Mouse (Mus musculus): ENCODE measurements at regions not wholly inside any gene's neighbourhood (a gene's known extent, or its start where the extent isn't known, plus 50 kb on each side); places are given as distances from the start of the nearest gene placed in this dataset.
A peak's percentile ranks its signal among the peaks of the same experiment; 100 is the strongest.

DNA sequence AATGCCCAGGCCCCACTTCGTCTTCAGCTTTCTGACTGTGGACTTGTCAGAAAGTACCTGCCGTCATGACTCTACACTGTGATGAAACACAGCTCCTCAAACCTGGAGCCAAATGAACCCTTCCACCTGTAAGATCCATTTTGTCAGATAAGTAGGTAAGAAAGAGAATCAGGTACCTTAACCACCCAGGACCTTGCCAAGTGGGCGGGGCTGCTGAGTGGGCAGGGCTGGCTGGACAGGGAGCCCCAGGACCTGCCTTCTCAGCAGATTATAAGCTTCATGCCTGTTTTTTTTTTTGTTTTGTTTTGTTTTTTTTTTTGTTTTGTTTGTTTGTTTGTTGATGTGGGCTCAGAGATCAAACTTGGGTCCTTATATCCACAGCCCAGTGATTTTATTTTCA lies 311.8 kb upstream of the Pabpc6 start:
- DNase-seq: no peak

GRCm38 (mm10) chr17:9976866-9977421 lies 307.4 kb upstream of the Pabpc6 start:
- DNase-seq: no peak

- DNase-seq: no peak
Measured at GRCm38 (mm10) chr17:9975995-9976394, 306.5 kb upstream of the Pabpc6 start.

GRCm38 (mm10) chr17:9975153-9975552 lies 305.6 kb upstream of the Pabpc6 start:
- no peak for DNase-seq

- DNase-seq: no peak
Measured at GRCm38 (mm10) chr17:9967988-9968387, 298.5 kb upstream of the Pabpc6 start.

DNA sequence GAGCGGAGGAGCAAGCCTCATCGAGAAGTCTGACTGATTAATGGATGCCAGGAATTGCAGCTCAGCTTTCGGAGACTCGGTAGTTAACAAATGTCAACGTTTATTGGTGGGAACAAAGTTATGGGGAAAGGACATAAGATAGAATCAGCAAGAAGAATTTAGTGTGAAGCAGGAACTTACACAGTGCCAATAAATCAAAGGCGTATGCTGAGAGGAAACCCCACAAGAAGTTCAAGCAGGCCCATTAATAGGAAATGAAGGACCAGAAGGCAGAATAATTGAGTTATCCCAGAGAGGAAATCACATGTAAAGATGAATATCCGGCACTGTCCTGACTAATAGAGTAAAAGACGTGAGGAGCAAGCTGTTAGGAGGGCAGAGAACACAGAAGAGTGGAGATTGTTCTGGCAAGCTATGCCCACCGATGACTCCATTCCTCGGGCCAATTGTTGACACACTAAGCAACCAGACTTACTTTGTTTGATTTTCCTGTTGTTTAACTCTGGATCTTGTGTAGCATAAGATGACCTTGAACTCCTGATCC lies 293.4 kb upstream of the Pabpc6 start:
- no peak for DNase-seq

DNA sequence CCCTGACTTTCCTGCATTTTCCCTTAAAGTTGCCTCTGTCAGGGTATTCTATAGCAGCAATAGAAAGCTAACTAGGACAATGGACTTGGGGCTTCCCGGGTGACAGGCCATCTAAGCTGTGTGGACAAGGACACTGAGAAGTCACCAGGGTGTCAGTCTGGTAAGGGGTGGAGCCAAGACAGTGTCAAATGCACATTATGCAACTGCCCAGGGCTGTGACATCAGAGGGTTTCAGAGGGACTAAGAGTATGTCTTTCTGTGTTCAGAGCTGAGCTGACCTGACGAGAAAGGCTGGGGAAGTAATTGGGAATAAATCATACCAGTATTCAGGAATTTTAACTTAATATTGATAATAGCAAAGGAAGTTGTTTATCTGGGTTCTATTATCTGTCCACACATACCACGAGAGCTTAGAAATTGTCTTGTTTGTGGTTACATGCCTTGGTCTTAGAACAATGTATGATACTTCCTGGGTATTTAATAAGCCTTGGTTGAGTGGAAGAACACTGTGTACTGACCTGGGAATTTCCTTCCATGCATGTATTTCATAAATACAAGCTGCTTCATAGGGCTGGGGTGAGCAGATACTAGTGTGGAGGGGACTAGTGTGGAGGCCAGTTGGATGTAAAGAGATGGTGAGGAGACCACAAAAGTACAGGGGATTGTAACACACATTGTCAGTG lies 279.6 kb upstream of the Pabpc6 start:
- no peak for DNase-seq

- no peak for DNase-seq
Measured at GRCm38 (mm10) chr17:9947609-9948008, 278.1 kb upstream of the Pabpc6 start.

DNA sequence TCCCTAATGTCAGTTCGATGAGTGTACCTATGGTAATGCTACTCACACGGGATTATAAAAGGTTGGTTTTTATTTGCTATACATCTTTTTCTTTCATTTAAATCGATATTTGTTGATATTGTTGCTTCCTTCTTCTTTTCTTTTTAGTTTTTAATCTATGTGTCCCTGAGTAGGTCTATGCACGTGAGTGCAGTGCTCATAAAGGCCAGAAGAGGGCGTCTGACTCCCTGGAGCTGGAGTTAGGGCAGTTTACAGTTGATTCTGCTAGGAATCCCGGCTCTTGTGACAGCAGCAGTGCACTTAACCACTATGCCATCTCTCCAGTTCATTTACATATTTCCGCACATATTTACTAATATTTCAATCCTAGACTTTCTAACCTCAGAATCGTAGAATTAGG lies 275.0 kb upstream of the Pabpc6 start:
- DNase-seq: no peak

DNA sequence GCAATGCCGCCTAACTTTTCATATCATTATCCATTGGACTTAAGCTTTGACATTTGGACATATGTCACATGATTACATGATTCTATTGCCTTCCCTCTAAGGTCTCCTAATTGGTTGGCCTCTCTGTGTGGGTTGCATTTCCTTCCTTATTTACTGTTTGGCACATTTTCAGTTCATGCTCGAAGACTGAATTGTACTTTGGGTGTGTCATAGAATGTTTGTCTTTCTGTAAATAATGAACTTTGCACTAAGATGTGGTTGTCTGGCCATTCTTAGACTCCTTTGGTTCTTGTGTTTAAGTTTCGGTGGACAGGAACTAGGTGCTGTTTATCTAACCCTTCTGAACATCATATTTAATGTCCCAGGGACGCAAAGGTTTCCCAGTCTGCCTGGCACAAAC lies 272.7 kb upstream of the Pabpc6 start:
- no peak for DNase-seq

- DNase-seq: peak; percentile 37
Measured at GRCm38 (mm10) chr17:9939576-9939975, 270.1 kb upstream of the Pabpc6 start.

DNA sequence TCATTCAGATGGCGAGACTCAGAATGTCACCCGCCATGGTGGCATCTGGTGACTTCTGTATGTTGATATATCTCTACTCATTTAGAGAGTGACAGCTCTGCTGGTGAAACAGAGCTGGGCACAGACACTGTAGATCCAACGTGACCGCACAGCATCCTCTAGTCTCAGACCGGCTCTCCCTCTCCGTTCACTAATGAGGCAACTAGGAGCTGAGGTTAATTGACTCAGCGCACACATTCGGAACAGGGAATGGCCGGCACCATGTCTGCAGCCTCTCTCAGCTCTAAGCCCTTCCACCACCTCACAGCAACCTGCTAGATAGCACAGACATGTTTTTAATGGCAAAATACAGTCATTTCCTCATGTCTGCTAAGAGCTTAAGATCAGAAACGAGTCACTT lies 268.9 kb upstream of the Pabpc6 start:
- no peak for DNase-seq

GRCm38 (mm10) chr17:9937211-9937610 lies 267.7 kb upstream of the Pabpc6 start:
- DNase-seq: no peak

- DNase-seq: no peak
Measured at GRCm38 (mm10) chr17:9932186-9932585, 262.7 kb upstream of the Pabpc6 start.

GRCm38 (mm10) chr17:9931526-9931925 lies 262.0 kb upstream of the Pabpc6 start:
- no peak for DNase-seq

- DNase-seq: no peak
Measured at GRCm38 (mm10) chr17:9929448-9930088, 260.1 kb upstream of the Pabpc6 start.

DNA sequence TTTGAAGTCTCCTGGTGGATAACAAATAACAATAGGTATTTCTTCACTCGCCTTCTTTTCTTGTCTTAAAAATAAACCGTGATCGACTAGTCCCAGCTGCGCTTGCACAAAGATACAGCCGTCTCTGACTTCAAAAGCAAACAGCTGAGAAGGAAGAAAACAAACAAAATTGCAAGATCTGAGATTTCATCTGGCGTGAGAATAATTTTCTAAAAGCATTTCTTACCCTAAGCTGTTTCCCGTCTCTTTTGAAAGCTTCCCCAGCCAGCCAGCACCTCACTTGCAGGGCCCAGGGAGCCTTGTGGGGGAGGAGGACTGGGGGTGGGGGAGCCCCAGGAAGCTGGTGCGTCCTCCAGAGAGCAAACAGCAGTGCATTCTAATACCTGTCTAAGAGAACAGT lies 258.2 kb upstream of the Pabpc6 start:
- no peak for DNase-seq

DNA sequence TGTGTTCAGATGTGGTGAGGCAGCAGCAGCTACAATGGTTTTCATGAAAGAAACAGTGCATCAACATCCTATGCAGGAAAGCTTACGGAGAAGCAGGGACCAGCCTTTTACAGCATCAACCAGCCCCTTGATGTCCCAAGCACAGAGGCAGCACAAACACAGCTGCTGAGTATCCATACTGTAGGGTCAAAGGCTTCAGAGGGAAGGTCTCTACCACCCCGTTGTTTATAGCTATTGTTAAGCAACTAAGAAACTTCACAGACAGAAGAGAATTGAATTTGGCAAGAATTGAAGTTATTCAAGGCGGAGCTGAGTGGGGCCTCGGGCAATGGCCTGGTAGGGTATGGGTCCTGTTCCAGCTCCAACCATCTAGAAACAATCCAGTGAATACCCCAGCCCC lies 256.8 kb upstream of the Pabpc6 start:
- no peak for DNase-seq

GRCm38 (mm10) chr17:9921326-9921725 lies 251.8 kb upstream of the Pabpc6 start:
- no peak for DNase-seq

- no peak for DNase-seq
Measured at GRCm38 (mm10) chr17:9917031-9917430, 247.5 kb upstream of the Pabpc6 start.

DNA sequence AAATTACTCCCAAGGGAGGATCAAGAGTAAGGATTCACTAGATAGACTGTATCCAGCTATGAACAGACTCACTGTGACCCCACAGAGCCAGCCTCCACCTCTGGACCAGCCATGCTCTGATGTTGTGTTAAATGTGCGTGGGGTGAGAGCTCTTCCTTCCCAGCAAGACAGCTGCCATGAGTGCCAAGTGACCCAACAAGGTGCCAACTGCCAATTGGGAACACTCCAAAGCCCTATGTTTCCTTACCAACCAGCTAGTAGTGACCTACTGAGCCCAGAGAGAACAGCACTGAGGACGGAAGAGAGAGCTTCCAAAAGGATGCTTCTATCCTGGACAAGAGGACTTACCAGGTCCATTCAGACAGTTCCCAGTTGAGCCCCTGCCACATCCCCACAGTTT lies 241.3 kb upstream of the Pabpc6 start:
- no peak for DNase-seq

DNA sequence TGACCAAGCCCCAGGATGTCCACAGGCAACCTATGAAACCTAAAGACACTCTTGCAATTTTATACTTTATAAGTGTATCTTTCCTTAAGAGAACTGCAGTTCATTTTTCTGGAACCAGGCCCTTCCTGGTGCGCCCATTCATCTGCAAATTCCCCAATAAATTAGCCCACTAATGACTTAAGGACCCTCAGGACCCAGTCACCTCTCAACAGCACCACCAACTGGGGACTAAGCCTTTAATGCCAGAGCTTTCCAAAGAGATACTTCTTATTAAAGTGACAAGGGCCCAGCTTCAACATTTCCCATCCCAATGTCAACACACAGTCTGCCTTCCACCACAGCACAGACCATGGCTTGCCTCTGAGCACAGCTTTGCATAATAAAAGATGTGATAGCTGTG lies 237.6 kb upstream of the Pabpc6 start:
- no peak for DNase-seq

- DNase-seq: peak; percentile 92
Measured at GRCm38 (mm10) chr17:9905501-9906462, 236.3 kb upstream of the Pabpc6 start.
